Mouse (Mus musculus): Measurements from ENCODE around the gene Gtf2ird2. TPM values are rescaled to one million over a fixed set of nuclear protein-coding genes. Genes with fewer than 3 reads are reported as not detected.

The Gtf2ird2 gene
- polyA plus RNA-seq, 1 experiment from 2014 or later: 6.5 TPM

DNA sequence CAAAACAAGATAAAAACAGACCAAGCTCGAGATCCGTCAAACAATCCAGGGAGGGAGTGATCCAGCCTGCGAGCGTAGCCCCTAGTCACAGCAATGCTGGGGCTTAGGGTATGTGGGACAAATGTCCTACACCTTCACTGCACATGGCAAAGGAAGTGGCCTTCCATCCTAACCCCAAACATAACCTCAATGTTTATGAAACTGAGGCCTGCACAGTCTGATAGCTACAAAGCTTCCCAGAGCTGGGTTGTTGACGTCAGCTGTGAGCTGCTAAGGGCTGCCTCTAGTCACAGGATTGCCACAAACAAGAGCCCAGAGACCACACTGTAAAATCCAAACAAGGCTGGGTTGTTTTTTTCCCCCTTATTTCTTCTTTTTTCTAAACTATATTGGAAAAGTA, 85.9 kb downstream of the Gtf2ird2 start:
- no peaks in the 10 kb centered on the region for H3K9me3 ChIP-seq (replicated peaks; ENCODE audit: control insufficient read depth, low read length)
- H3K9ac ChIP-seq (ENCODE audit: low read depth, low read length): no peak overlapping the region
- no peak overlapping the region for H3K4me3 ChIP-seq (ENCODE audit: low read depth, low read length)
- no peaks in the 10 kb centered on the region for H3K27me3 ChIP-seq (ENCODE audit: control insufficient read depth, insufficient read depth, low read length)
- H3K27ac ChIP-seq (ENCODE audit: low read depth, low read length): no peak overlapping the region
- peaks cover 61% of the 10 kb centered on the region for H3K36me3 ChIP-seq (ENCODE audit: control insufficient read depth, insufficient read depth, low read length)
- no peaks in the 10 kb centered on the region for H3K4me1 ChIP-seq (ENCODE audit: control insufficient read depth, insufficient read depth, low read length)
- ATAC-seq (replicated peaks; ENCODE audit: insufficient number of reproducible peaks, low FRiP score, low TSS enrichment): no peak
- H3K4me2 ChIP-seq: no peak overlapping the region
- 86% methylated on average over 5 of the region's 5 CpGs for WGBS (ENCODE audit: insufficient replicate concordance)

DNA sequence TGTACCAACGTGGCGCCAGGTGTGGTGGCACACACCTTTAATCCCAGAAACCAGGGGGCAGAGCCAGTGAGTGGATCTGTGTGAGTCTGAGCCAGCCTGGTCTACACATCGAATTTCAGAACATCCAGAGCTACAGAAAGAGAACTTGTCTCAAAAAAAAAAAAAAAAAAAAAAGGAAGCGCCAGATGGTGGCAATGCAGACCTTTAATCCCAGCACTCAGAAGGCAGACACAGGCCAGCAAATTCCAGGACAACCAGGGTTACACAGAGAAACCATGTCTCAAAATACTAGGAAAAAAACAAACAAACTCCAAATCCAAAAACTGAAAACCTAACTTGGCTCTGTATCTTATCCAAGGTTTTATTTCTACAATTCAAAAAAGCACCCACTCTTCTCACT, 86.7 kb downstream of the Gtf2ird2 start:
- H3K9ac ChIP-seq (ENCODE audit: low read depth, low read length): no peak overlapping the region
- 92% methylated on average over 4 of the region's 4 CpGs for WGBS (ENCODE audit: insufficient replicate concordance)
- no peaks in the 10 kb centered on the region for H3K4me1 ChIP-seq (ENCODE audit: control insufficient read depth, insufficient read depth, low read length)
- peaks cover 56% of the 10 kb centered on the region for H3K36me3 ChIP-seq (ENCODE audit: control insufficient read depth, insufficient read depth, low read length)
- no peak overlapping the region for H3K4me2 ChIP-seq
- no peak overlapping the region for H3K27ac ChIP-seq (ENCODE audit: low read depth, low read length)
- no peaks in the 10 kb centered on the region for H3K9me3 ChIP-seq (replicated peaks; ENCODE audit: control insufficient read depth, low read length)
- no peak for ATAC-seq (replicated peaks; ENCODE audit: insufficient number of reproducible peaks, low FRiP score, low TSS enrichment)
- no peaks in the 10 kb centered on the region for H3K27me3 ChIP-seq (ENCODE audit: control insufficient read depth, insufficient read depth, low read length)
- no peak overlapping the region for H3K4me3 ChIP-seq (ENCODE audit: low read depth, low read length)

DNA sequence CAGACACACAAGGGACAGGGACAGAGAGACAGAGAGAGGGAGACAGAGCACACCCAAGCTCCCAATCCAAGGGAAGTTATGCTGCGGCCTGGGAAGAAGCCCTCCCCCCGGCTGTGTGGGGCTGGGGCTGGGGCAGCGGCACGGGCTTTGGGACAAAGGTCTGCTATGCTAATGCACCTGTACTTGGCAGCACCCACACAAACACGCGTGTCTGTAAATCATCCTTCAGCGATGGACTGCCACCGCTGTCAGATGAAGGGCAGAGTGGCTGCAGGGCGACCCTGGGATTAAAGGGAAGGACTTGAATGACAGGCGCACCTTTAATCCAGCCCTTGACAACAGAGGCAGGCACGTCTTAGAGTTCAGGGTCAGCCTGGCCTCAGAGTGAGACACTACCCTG, 87.6 kb downstream of the Gtf2ird2 start:
- ATAC-seq (replicated peaks; ENCODE audit: insufficient number of reproducible peaks, low FRiP score, low TSS enrichment): no peak
- no peak overlapping the region for H3K4me2 ChIP-seq
- H3K9me3 ChIP-seq (replicated peaks; ENCODE audit: control insufficient read depth, low read length): no peaks in the 10 kb centered on the region
- H3K36me3 ChIP-seq (ENCODE audit: control insufficient read depth, insufficient read depth, low read length): peaks cover 52% of the 10 kb centered on the region
- no peaks in the 10 kb centered on the region for H3K27me3 ChIP-seq (ENCODE audit: control insufficient read depth, insufficient read depth, low read length)
- H3K4me1 ChIP-seq (ENCODE audit: control insufficient read depth, insufficient read depth, low read length): no peaks in the 10 kb centered on the region
- H3K4me3 ChIP-seq (ENCODE audit: low read depth, low read length): no peak overlapping the region
- no peak overlapping the region for H3K9ac ChIP-seq (ENCODE audit: low read depth, low read length)
- 91% methylated on average over 11 of the region's 11 CpGs for WGBS (ENCODE audit: insufficient replicate concordance)
- H3K27ac ChIP-seq (ENCODE audit: low read depth, low read length): no peak overlapping the region

DNA sequence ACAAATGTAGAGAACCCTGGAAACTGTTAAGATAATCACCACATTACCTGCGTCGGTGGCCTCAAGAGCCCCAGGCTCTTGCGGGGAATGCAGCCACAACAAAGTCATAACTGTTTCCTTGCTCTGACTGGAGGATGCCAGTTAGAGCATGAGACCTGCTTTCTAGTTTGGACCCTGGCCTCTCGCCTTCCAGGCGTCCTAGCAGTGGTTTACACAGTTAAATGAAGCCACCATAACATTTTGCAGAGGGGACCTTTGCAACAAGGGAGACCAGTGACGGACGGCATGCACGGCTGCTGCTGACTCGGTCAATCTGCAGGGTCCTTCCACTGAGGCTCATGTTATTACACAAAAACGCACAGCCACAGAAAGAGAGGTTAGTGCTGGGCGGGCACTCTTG, 88.9 kb downstream of the Gtf2ird2 start:
- ATAC-seq (replicated peaks; ENCODE audit: insufficient number of reproducible peaks, low FRiP score, low TSS enrichment): no peak
- Histone ChIP-seq H3K27ac (ENCODE audit: low read depth, low read length) (no peak overlapping the region), H3K4me1 (ENCODE audit: control insufficient read depth, insufficient read depth, low read length) (no peaks in the 10 kb centered on the region), H3K9me3 (replicated peaks; ENCODE audit: control insufficient read depth, low read length) (no peaks in the 10 kb centered on the region), H3K27me3 (ENCODE audit: control insufficient read depth, insufficient read depth, low read length) (no peaks in the 10 kb centered on the region), H3K9ac (ENCODE audit: low read depth, low read length) (no peak overlapping the region), H3K4me2 (no peak overlapping the region), H3K4me3 (ENCODE audit: low read depth, low read length) (no peak overlapping the region), H3K36me3 (ENCODE audit: control insufficient read depth, insufficient read depth, low read length) (peaks cover 52% of the 10 kb centered on the region)
- 86% methylated on average over 11 of the region's 11 CpGs for WGBS (ENCODE audit: insufficient replicate concordance)

DNA sequence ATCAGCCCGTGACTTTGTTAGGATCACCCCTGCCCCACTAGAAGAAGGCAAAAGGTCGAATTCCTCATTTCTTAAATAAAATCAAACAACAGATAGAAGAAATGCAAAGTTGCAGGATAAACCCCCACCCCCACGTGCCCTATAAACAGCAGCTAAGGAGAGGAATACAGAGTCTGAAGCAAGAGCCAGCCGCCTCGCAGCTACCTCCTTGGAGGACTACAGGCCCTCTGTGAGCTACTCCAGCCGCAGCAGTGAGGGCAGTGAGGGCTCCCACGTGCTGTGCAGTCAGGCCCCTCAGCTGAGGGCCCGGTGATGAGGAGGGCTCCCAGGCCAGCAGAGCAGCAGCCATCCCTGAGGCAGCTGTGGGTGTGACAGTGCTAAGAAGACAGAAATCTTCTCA, 89.9 kb downstream of the Gtf2ird2 start:
- Histone ChIP-seq H3K9me3 (replicated peaks; ENCODE audit: control insufficient read depth, low read length) (no peaks in the 10 kb centered on the region), H3K36me3 (ENCODE audit: control insufficient read depth, insufficient read depth, low read length) (peaks cover 54% of the 10 kb centered on the region), H3K4me2 (no peak overlapping the region), H3K27ac (ENCODE audit: low read depth, low read length) (no peak overlapping the region), H3K9ac (ENCODE audit: low read depth, low read length) (no peak overlapping the region), H3K27me3 (ENCODE audit: control insufficient read depth, insufficient read depth, low read length) (no peaks in the 10 kb centered on the region), H3K4me3 (ENCODE audit: low read depth, low read length) (no peak overlapping the region), H3K4me1 (ENCODE audit: control insufficient read depth, insufficient read depth, low read length) (no peaks in the 10 kb centered on the region)
- WGBS (ENCODE audit: insufficient replicate concordance): 88% methylated on average over 8 of the region's 8 CpGs
- no peak for ATAC-seq (replicated peaks; ENCODE audit: insufficient number of reproducible peaks, low FRiP score, low TSS enrichment)

Other genes with a start within 250 kb of the Gtf2ird2 start
- 5.7 and 8.0 TPM in 2 replicates for gene Castor2, start 84.3 kb upstream of the Gtf2ird2 start, polyA plus RNA-seq (2014; fragmentation: Nextera tagmentation; extraction: Ambion mirVana)
- gene Rcc1l, start 7.2 kb upstream of the Gtf2ird2 start, polyA plus RNA-seq (2014; fragmentation: Nextera tagmentation; extraction: Ambion mirVana): 21.0 and 21.8 TPM in 2 replicates
- 1.8 and 2.2 TPM in 2 replicates for gene Ncf1, start 45.6 kb downstream of the Gtf2ird2 start, polyA plus RNA-seq (2014; fragmentation: Nextera tagmentation; extraction: Ambion mirVana)
- gene Gtf2i, start 130.7 kb downstream of the Gtf2ird2 start, polyA plus RNA-seq (2014; fragmentation: Nextera tagmentation; extraction: Ambion mirVana): 136 and 137 TPM in 2 replicates